Mouse (Mus musculus): ENCODE data around the gene Zbtb17. TPM values are rescaled to one million over a fixed set of nuclear protein-coding genes. Genes with fewer than 3 reads are reported as not detected.
A peak's percentile ranks its signal among the peaks of the same experiment; 100 is the strongest.

Zbtb17 gene
- polyA plus RNA-seq, 1 experiment from 2014 or later: 25.6 TPM

- Histone ChIP-seq H3K4me2 (replicated peaks) (no peak overlapping the region), H3K4me3 (replicated peaks) (no peak overlapping the region), H3K36me3 (peaks cover 9% of the 10 kb centered on the region), H3K27ac (no peak overlapping the region), H3K4me1 (replicated peaks) (0 out of 2 replicates have a peak, but pooled peaks cover 9% of the 10 kb centered on the region), H3K9me3 (no peaks in the 10 kb centered on the region), H3K27me3 (replicated peaks) (no peaks in the 10 kb centered on the region), H3K9ac (no peak overlapping the region)
- WGBS: 89% methylated on average over 9 of the region's 9 CpGs
- ATAC-seq: no peak
Measured at GRCm38 (mm10) chr4:141451916-141452450, 7.5 kb downstream of the Zbtb17 start.

- Histone ChIP-seq H3K27ac (no peak overlapping the region), H3K36me3 (no peaks in the 10 kb centered on the region), H3K4me3 (replicated peaks) (no peak overlapping the region), H3K4me1 (replicated peaks) (peaks cover 20% of the 10 kb centered on the region), H3K4me2 (replicated peaks) (no peak overlapping the region), H3K9me3 (no peaks in the 10 kb centered on the region), H3K27me3 (replicated peaks) (no peaks in the 10 kb centered on the region), H3K9ac (no peak overlapping the region)
- ATAC-seq: no peak
- 73% methylated on average over 14 of the region's 14 CpGs for WGBS
Measured at GRCm38 (mm10) chr4:141454581-141455350, 10.3 kb downstream of the Zbtb17 start.

- Histone ChIP-seq H3K4me3 (replicated peaks) (no peak overlapping the region), H3K27ac (no peak overlapping the region)
Measured at GRCm38 (mm10) chr4:141455526-141455925, 11.1 kb downstream of the Zbtb17 start.

GRCm38 (mm10) chr4:141456193-141456938 lies 11.9 kb downstream of the Zbtb17 start:
- no peak overlapping the region for H3K4me2 ChIP-seq (replicated peaks)
- ATAC-seq: no peak
- peaks cover 20% of the 10 kb centered on the region for H3K4me1 ChIP-seq (replicated peaks)
- 87% methylated on average over 14 of the region's 14 CpGs for WGBS
- H3K36me3 ChIP-seq: no peaks in the 10 kb centered on the region
- no peak overlapping the region for H3K27ac ChIP-seq
- H3K4me3 ChIP-seq (replicated peaks): no peak overlapping the region
- H3K9me3 ChIP-seq: no peaks in the 10 kb centered on the region
- H3K9ac ChIP-seq: no peak overlapping the region
- H3K27me3 ChIP-seq (replicated peaks): no peaks in the 10 kb centered on the region

More at GRCm38 (mm10) chr4:141455526-141455925, 11.1 kb downstream of the Zbtb17 start:
- no peaks in the 10 kb centered on the region for H3K9me3 ChIP-seq
- H3K27me3 ChIP-seq (replicated peaks): no peaks in the 10 kb centered on the region
- WGBS: 76% methylated on average over 4 of the region's 4 CpGs
- H3K9ac ChIP-seq: no peak overlapping the region
- no peak for ATAC-seq
- H3K36me3 ChIP-seq: no peaks in the 10 kb centered on the region
- H3K4me1 ChIP-seq (replicated peaks): peaks cover 20% of the 10 kb centered on the region
- no peak overlapping the region for H3K4me2 ChIP-seq (replicated peaks)

GRCm38 (mm10) chr4:141458236-141458635 lies 13.8 kb downstream of the Zbtb17 start:
- Histone ChIP-seq H3K9ac (no peak overlapping the region), H3K9me3 (no peaks in the 10 kb centered on the region), H3K4me2 (replicated peaks) (no peak overlapping the region), H3K4me3 (replicated peaks) (no peak overlapping the region), H3K27ac (no peak overlapping the region), H3K4me1 (replicated peaks) (peaks cover 20% of the 10 kb centered on the region), H3K36me3 (0 out of 2 replicates have a peak, but pooled peaks cover 5% of the 10 kb centered on the region), H3K27me3 (replicated peaks) (no peaks in the 10 kb centered on the region)
- WGBS: 19% methylated on average over 7 of the region's 7 CpGs
- ATAC-seq: peak; percentile 36

GRCm38 (mm10) chr4:141458888-141459287 lies 14.4 kb downstream of the Zbtb17 start:
- no peak overlapping the region for H3K27ac ChIP-seq
- H3K4me1 ChIP-seq (replicated peaks): peaks cover 20% of the 10 kb centered on the region
- H3K4me2 ChIP-seq (replicated peaks): no peak overlapping the region
- ATAC-seq: no peak
- H3K9ac ChIP-seq: no peak overlapping the region
- H3K4me3 ChIP-seq (replicated peaks): no peak overlapping the region
- no peaks in the 10 kb centered on the region for H3K9me3 ChIP-seq
- no peaks in the 10 kb centered on the region for H3K27me3 ChIP-seq (replicated peaks)
- 75% methylated on average over 3 of the region's 3 CpGs for WGBS
- peaks cover 10% of the 10 kb centered on the region; the same call in 1 of the 2 replicates for H3K36me3 ChIP-seq

GRCm38 (mm10) chr4:141459766-141460165 lies 15.3 kb downstream of the Zbtb17 start:
- ATAC-seq: no peak
- Histone ChIP-seq H3K27me3 (replicated peaks) (no peaks in the 10 kb centered on the region), H3K9ac (no peak overlapping the region), H3K4me3 (replicated peaks) (no peak overlapping the region), H3K4me1 (replicated peaks) (peaks cover 19% of the 10 kb centered on the region), H3K36me3 (peaks cover 18% of the 10 kb centered on the region), H3K27ac (no peak overlapping the region), H3K9me3 (no peaks in the 10 kb centered on the region), H3K4me2 (replicated peaks) (no peak overlapping the region)
- WGBS: 93% methylated on average over 9 of the region's 9 CpGs

GRCm38 (mm10) chr4:141460481-141460880 lies 16.0 kb downstream of the Zbtb17 start:
- H3K4me1 ChIP-seq (replicated peaks): peaks cover 16% of the 10 kb centered on the region
- no peak overlapping the region for H3K9ac ChIP-seq
- H3K4me3 ChIP-seq (replicated peaks): no peak overlapping the region
- H3K27me3 ChIP-seq (replicated peaks): no peaks in the 10 kb centered on the region
- H3K9me3 ChIP-seq: no peaks in the 10 kb centered on the region
- 91% methylated on average over 4 of the region's 4 CpGs for WGBS
- no peak overlapping the region for H3K27ac ChIP-seq
- no peak overlapping the region for H3K4me2 ChIP-seq (replicated peaks)
- no peak for ATAC-seq
- peaks cover 26% of the 10 kb centered on the region for H3K36me3 ChIP-seq

- peak; percentile 72 for ATAC-seq
Measured at GRCm38 (mm10) chr4:141461088-141461487, 16.6 kb downstream of the Zbtb17 start.

GRCm38 (mm10) chr4:141461576-141461975 lies 17.1 kb downstream of the Zbtb17 start:
- Histone ChIP-seq H3K27me3 (replicated peaks) (no peaks in the 10 kb centered on the region), H3K4me3 (replicated peaks) (no peak overlapping the region), H3K36me3 (peaks cover 34% of the 10 kb centered on the region), H3K4me2 (replicated peaks) (no peak overlapping the region), H3K9me3 (no peaks in the 10 kb centered on the region), H3K9ac (no peak overlapping the region), H3K4me1 (replicated peaks) (peaks cover 12% of the 10 kb centered on the region), H3K27ac (no peak overlapping the region)
- WGBS: 88% methylated on average over 12 of the region's 12 CpGs
- ATAC-seq: no peak

More at GRCm38 (mm10) chr4:141461088-141461487, 16.6 kb downstream of the Zbtb17 start:
- Histone ChIP-seq H3K36me3 (peaks cover 30% of the 10 kb centered on the region), H3K27me3 (replicated peaks) (no peaks in the 10 kb centered on the region), H3K4me1 (replicated peaks) (peaks cover 16% of the 10 kb centered on the region), H3K4me3 (replicated peaks) (no peak overlapping the region), H3K9ac (no peak overlapping the region), H3K27ac (no peak overlapping the region), H3K9me3 (no peaks in the 10 kb centered on the region), H3K4me2 (replicated peaks) (no peak overlapping the region)
- 66% methylated on average over 12 of the region's 12 CpGs for WGBS

GRCm38 (mm10) chr4:141463472-141463871 lies 19.0 kb downstream of the Zbtb17 start:
- no peak for ATAC-seq
- H3K27ac ChIP-seq: no peak overlapping the region
- no peaks in the 10 kb centered on the region for H3K27me3 ChIP-seq (replicated peaks)
- H3K4me2 ChIP-seq (replicated peaks): no peak overlapping the region
- no peak overlapping the region for H3K4me3 ChIP-seq (replicated peaks)
- H3K4me1 ChIP-seq (replicated peaks): peaks cover 6% of the 10 kb centered on the region
- H3K36me3 ChIP-seq: peaks cover 46% of the 10 kb centered on the region
- no peaks in the 10 kb centered on the region for H3K9me3 ChIP-seq
- 75% methylated on average over 14 of the region's 14 CpGs for WGBS
- H3K9ac ChIP-seq: no peak overlapping the region

- ATAC-seq: no peak
- H3K9me3 ChIP-seq: no peaks in the 10 kb centered on the region
- no peaks in the 10 kb centered on the region for H3K4me1 ChIP-seq (replicated peaks)
- H3K4me3 ChIP-seq (replicated peaks): no peak overlapping the region
- 76% methylated on average over 16 of the region's 16 CpGs for WGBS
- no peak overlapping the region for H3K27ac ChIP-seq
- H3K36me3 ChIP-seq: peaks cover 51% of the 10 kb centered on the region
- H3K27me3 ChIP-seq (replicated peaks): no peaks in the 10 kb centered on the region
- no peak overlapping the region for H3K9ac ChIP-seq
- no peak overlapping the region for H3K4me2 ChIP-seq (replicated peaks)
Measured at GRCm38 (mm10) chr4:141464722-141465121, 20.3 kb downstream of the Zbtb17 start.
